Mouse (Mus musculus): ENCODE data around the gene Cmc1. TPM values are rescaled to one million over a fixed set of nuclear protein-coding genes. Genes with fewer than 3 reads are reported as not detected.

Gene Cmc1
- total RNA-seq (2021), result 10 to 100 TPM; 12.4 to 15.1 TPM

DNA sequence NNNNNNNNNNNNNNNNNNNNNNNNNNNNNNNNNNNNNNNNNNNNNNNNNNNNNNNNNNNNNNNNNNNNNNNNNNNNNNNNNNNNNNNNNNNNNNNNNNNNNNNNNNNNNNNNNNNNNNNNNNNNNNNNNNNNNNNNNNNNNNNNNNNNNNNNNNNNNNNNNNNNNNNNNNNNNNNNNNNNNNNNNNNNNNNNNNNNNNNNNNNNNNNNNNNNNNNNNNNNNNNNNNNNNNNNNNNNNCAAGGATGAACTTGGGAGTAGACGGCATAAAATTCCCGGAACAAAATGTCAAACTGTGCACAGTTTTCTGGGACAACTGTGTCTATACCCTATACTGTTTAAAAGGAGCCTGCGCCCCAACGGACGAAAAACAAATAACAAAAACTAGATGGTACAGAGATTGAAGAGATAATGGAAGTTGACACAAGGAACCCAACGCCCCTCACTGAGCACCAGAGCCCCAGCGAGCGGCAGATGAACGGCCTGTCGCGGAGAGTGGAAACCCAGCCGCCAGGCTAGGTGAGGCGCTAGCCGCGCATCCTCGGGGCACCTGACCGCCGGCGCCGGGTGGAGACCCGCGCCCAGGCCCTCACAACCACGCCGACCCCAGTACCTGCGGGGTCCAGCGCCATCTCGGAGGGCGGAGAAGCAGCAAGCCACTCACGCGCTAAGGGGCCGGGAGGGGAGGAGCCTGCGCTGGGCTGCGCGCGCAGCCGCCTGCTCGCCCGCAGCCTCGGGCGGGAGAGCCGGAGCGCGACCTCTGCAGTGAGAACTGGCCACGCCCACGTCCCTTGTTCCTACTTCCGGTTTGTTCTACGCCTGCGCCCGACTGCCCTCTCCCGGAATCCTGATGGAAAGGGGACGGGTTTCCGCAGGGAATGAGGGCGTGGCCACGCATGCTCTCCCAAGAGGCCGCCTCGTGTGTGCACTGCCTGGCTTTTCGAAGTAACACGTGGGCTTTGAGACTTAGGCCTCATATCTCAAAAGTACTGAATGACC, at the start of gene Cmc1:
TSS of gene Cmc1 (minus strand) at position 771 of the 996 bp plus-strand sequence.
- DNase-seq (ENCODE audit: low spot score in 2 of 2), result peak; percentile 93 to 97
- intact Hi-C loops (cut with DNase I), result loop anchor here (5.0 kb wide), 1 partner anchor 107 kb away; the partner anchor contains the start of gene Azi2

DNA sequence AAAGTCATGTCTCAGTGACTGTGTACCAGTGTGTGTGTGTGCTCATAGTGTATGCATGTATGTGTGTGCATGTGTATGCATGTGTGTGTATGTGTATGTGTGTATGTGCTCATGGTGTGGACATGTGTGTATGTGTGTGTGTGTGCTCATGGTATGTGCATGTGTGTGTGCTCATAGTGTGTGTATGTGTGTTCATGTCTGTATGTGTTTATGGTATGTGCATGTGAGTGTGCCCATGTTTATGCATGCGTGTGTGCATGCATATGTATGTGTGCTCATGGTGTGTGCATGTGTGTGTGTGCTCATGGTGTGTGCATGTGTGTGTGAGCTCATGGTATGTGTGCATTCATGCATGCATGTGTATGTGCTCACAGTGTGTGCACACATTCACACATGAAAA, 48.6 kb upstream of the Cmc1 start:
- intact Hi-C loops (cut with DNase I), result no loop called here
- no peak for DNase-seq (ENCODE audit: low spot score in 2 of 2)

DNA sequence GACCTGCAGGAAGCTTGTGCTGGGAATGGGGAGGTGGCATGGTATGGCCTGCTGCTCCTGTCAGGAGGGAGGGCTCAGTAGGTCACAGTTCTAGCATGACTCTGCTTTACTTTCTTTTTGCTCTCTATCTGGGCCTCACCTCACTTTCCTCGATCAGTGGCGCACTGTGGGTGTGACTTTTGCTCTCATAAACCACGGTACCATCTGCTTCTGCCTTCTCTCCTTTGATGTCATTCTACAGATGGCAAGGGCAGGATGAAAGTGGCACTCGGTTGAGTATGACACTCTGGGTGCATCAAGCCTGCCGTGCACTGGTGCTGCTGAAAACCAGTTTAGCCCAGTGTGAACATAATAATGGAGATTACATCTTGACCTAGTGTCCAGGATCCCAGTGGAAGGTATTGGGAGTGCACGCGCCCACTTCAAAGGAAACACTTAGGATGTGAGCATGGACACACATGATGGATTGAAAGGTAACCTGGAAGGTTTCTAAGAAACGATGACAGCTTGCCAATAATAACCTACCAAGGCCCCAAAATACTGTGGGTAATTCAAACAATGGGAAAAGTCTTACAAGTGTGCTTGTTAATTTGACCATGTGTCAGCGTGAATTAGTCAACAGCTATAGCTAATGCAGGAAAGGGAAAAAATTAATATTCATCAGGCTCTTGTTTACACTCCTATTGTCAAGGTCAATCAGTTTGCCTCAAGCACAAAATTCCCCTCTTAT, 46.8 kb upstream of the Cmc1 start:
- intact Hi-C loops (cut with DNase I), result no loop called here
- DNase-seq (ENCODE audit: low spot score in 2 of 2), result no peak

DNA sequence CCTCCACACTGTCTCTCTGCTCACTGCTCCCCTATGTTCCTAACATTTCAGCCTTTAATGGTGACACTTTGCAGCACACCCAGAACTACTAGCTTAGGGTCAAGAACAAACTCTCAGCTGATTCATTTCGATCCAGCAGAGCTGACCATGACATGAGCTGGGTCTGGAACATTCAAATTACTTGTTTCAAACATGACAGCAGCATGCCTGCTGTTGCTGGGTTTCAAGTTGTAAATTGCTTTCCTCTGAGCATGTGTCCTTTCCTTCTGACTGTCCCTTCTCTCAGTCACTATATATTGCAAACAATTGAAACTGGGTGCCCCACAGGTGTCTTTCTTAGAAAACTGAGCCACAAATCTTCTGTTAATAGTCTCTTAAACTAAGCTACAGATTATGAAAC, 43.3 kb upstream of the Cmc1 start:
- intact Hi-C loops (cut with DNase I), result no loop called here
- DNase-seq (ENCODE audit: low spot score in 2 of 2), result no peak

DNA sequence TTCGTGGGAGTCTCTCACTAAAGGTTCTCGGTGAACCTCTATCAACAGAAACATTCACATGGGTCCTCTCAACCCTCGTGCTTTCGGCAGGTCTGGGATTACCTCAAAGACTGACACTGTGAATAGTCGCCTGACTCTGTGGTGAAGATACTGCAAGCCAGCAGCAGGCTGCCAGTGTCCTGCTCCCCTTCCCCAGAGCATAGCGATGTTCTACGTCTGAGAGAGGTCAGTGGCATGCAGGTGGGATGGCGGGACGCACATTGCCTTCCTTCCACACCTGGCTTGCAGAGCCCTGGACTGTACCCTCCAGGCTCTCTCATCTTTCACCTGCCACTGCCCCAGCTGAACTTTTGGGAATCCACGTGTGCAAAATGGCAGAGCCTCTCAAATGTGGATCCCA, 41.3 kb upstream of the Cmc1 start:
- no peak for DNase-seq (ENCODE audit: low spot score in 2 of 2)
- intact Hi-C loops (cut with DNase I), result no loop called here

DNA sequence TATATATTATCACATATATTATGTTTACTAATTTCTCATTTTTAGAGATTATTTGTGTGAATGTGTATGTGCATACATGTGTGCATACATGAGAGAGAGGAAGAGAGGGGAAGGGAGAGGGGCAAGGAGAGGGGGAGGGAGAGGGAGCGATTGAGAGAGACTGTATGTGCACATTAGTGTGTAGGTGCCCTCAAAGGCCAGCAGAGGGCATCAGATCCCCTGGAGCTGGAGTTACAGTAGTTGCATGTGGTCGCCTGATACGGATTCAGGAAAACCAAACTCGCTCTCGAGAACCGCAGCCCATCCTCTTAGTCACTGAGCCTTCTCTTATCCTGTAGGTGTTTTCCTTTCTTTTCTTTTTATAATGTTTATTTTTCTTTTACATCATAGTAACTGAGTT, 38.4 kb upstream of the Cmc1 start:
- intact Hi-C loops (cut with DNase I), result no loop called here
- DNase-seq (ENCODE audit: low spot score in 2 of 2), result no peak

DNA sequence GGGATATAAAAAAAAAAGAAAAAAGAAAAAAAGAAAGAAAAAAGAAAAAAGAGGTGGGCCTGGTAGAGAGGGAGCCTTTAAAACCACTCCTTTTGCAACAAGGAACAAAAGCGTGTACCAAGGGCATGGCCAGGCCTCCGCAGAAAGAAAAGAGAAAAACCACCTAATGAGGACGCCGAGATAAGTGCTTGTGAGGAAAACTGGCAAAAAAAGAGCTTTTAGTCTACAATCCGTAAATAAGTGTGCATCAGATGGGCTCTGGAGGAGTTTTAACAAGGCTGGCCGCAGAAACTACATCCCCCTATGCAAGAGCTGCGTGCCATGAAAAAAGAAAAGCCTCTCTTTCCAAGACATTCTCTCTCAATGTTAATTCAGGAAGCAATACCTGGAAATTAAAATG, 37.4 kb upstream of the Cmc1 start:
- intact Hi-C loops (cut with DNase I), result no loop called here
- DNase-seq (ENCODE audit: low spot score in 2 of 2), result no peak

DNA sequence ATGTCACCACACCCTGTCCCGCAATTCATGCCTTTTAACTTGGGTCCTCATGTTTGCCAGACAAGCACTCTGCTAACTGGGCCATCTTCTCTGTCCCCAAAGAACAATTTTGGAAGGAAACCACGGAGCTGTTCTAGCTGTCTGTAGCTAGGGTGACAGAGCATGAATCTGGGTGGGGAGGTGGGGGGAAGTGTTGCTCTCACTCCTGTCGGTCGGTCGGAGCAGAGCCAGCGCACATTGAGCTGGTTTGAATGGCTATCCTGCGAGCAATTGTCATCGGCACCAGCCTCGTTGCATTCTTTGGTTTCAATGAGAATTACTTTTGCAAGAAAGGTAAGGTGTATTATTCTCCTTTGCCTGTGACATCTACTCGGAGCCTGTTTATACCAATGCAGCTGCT, 36.8 kb upstream of the Cmc1 start:
- DNase-seq (ENCODE audit: low spot score in 2 of 2), result no peak
- intact Hi-C loops (cut with DNase I), result no loop called here

DNA sequence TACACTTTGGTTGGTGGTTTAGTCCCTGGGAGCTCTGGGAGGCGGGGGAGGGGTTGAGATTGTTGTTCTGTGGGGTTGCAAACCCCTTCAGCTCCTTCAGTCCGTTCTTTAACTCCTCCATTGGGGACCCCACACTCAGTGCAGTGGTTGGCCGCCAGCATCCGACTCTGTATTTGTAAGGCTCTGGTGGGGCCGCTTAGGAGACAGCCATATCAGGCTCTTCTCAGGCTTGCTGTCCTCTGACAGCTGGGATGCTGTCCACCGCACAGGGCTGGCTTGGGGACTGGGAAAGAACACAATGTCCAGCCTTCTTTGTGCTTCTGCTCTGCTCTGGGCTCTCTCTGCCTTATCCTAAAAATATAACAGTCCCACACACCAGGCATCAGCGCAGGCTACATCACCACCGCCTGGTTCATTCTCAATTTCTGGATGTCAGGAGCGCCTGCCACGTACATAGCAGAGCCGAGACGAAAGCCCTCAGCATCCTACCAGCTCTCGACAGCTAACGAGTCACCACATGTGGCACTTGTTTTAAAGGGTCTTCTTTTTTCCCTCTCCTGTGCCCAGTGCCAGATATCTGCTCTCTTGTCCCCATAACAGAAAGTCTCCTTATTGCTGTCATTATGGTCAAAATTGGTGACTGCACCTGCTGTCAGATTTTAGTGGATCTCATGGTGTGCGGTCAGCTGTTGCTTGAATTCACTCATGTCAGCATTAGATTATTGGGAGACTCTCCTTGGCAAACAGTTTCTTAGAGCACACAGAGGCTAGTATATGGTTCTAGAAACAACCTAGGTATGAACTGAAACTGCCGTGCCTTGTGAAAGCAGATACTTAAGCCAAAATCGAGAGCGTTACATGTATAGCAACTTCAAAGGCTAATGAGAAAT, 29.4 kb upstream of the Cmc1 start:
- peak in 1 of 2 experiments; percentile 28 for DNase-seq (ENCODE audit: low spot score in 2 of 2)
- intact Hi-C loops (cut with DNase I), result no loop called here

DNA sequence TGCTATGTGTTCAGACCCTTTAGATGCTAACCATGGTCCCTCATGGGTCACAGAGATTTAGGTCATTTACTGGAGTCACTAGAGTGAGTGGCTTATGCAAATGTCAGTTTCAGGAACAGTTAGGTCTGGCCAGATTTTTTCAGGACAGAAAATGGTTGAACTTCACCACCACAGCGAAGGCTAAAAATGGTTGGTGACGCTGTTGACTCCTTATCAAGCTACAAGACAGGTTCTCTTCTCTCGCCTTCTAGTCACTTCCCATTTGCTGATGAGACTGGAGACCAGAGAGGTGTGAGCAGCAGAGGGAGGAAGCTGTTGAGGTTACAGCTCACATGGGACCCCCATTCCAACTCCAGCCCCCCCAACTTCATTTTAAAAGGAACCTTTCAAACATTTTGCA, 26.7 kb upstream of the Cmc1 start:
- intact Hi-C loops (cut with DNase I), result no loop called here

DNA sequence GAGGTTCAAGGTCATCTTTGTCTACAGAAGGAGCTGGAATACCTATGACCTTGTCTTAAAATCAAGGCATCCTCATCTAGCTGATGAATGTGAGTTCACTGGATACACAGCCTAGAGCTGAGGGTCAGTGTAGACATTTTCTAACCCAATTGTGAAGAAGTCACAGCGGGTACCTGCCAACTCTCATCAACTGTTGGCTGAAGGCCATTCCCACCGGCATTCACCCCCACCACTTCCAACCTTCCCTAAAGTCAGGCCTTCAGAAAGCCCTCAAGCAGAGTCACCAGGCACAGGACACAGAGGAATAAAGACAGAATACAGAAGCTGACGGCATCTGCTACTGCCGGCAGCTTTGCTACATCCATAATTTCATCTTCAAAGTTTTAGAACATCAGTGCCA, 25.4 kb upstream of the Cmc1 start:
- intact Hi-C loops (cut with DNase I), result no loop called here
- no peak for DNase-seq (ENCODE audit: low spot score in 2 of 2)

More for the DNA sequence above, 26.7 kb upstream of the Cmc1 start:
- DNase-seq (ENCODE audit: low spot score in 2 of 2), result no peak

DNA sequence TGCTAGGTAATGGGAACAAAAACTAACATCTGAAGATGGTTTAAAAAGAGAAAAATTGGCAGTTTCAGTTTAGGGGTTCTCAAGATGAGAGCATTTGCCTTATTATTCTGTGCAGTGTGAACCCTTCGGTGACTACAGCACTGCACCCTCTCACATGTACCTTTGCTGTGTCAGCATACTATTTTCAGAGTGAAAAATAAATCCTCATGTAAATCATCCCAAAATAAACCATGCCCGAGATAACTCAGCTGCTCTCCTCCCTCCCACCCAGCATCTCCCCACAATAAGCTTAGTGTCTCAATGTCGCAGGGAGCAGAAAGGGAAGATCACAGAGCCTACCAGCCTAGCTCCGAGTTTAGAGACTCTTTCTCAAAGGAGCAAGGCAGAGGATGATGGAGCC, 23.1 kb upstream of the Cmc1 start:
- intact Hi-C loops (cut with DNase I), result no loop called here
- no peak for DNase-seq (ENCODE audit: low spot score in 2 of 2)

DNA sequence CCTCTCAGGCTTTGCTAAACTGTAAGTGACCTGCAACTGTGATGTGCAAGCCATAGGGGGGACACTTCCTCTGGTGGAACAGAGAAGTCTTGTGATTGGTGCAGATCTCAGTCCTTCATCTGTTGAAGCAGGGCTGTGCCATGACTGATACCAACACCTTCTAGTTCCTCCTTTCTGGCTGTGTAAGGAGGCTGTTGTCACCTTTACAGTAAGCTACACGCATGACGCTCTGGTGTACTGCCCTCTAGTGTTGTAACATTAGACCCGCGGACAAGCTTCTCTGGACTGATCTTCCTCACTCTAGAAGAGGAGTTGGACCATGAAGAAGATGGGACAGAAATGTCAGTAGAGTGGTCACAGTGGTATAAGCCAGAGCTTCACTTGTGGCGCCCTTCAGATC, 18.6 kb upstream of the Cmc1 start:
- DNase-seq (ENCODE audit: low spot score in 2 of 2), result no peak
- intact Hi-C loops (cut with DNase I), result no loop called here

DNA sequence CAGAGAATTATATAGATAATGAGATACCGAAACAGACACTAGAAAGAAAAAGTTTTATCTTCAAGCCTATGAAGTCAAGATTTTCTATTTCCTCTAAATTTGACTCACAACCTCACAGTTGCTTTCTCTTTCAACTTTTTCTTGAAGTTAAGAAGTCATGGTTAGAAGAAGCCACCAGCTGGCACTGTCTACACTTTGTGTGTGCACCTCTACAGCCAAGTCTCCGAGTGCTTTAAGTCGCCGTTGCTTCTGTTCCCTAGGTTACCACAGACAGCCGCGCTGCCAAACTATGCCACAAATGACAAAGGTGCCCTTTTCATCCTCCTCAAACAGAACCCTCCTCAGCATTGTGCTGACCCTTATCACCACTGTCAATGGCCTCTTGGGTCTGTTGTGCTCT, 17.6 kb upstream of the Cmc1 start:
- no peak for DNase-seq (ENCODE audit: low spot score in 2 of 2)
- intact Hi-C loops (cut with DNase I), result no loop called here

DNA sequence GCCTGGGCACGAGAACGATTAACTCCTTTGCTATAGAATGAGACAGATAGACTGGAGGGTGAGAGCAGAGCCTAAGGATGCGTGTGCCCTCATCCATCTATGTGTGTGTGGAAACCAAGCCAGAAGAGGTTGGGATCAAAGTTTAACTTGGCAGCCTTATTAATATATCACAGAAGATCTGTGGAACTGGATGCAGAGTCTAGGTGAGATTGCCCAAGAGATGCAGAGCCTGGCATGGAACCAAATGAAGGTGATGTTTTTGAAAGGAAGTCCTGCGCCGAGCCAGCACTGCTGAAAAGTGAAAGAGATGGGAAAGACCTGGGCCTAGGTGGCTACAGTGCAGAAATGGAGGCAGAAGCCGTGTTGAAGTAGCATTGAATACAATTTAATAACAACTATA, 11.6 kb upstream of the Cmc1 start:
- intact Hi-C loops (cut with DNase I), result no loop called here
- no peak for DNase-seq (ENCODE audit: low spot score in 2 of 2)

DNA sequence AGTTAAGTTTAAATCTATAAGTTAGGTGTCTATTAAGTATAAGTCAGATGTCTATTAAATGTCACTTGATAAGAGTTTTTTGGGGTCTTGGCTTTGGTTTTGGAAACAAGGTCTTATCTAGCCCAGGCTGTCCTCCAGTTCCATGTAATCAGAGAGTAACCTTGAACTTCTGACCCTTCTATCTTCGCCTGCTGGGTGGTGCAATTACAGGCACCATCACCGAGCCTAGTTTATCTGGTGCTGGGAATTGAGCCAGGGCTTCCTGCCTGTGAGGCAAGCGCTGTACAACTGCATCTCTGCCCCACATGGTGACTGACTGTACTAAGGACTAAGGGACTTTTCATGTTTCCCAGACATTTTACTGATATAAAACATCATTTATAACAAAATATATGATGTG, 10.0 kb upstream of the Cmc1 start:
- intact Hi-C loops (cut with DNase I), result no loop called here
- DNase-seq (ENCODE audit: low spot score in 2 of 2), result no peak

DNA sequence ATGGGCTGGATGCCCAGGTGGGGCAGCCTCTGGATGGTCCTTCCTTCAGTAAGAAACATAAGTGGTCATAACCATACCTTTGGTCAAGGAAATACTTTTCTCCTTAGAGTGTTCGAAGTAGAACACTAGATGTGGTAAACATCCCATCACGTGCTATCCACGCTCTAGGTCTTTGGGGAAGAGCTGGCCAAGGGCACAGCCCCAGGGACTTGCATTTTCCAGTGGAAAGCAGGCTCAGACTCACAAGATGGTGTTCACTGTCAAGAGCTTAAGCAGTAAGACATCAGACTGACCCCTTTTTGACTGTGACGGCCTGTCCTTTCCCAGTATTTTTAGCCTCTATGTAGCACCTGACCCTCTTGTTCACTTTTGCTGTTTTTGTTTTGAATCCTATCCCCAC, 8.2 kb upstream of the Cmc1 start:
- intact Hi-C loops (cut with DNase I), result no loop called here

DNA sequence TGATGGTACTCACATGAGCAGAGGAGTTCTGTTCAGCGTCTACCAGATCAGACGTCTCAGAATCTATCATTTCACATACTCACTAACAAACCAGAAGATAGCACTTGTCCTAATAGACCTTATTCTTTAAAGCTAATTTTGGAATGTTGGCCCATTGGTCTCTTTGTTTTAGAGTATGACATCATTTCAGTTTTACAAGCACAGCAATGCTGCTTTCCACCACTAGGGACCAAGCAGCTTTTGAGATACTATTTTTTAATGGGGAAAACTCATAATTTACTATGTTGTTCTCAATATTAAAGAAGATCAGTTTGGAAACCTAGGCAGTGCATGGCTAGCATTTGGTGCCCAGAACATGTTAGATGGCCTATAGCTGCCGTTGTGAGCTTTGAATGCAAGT, 7.3 kb upstream of the Cmc1 start:
- intact Hi-C loops (cut with DNase I), result no loop called here
- no peak for DNase-seq (ENCODE audit: low spot score in 2 of 2)

More for the DNA sequence above, 8.2 kb upstream of the Cmc1 start:
- DNase-seq (ENCODE audit: low spot score in 2 of 2), result no peak

DNA sequence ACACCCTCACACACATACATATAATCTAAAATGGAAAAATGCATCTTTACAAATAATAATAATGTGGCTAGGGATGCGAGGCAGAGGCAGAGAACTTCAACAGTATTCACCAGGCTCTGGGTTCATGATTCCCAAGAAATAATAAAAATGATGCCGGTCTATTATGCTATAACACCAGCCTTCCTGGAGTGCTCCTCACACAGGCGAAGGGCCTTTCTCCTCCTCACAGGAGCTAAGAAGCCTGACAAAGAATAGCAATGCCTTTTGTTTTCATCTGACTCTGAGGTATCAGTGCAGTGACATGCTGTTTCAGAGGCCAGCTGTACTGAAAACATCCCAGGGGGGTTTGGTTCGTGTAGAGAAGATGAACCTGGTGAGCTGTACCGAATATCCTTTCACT, 4.7 kb upstream of the Cmc1 start:
- intact Hi-C loops (cut with DNase I), result loop anchor here (5.0 kb wide), 1 partner anchor 112 kb away; the partner anchor contains the start of gene Azi2
- no peak for DNase-seq (ENCODE audit: low spot score in 2 of 2)

DNA sequence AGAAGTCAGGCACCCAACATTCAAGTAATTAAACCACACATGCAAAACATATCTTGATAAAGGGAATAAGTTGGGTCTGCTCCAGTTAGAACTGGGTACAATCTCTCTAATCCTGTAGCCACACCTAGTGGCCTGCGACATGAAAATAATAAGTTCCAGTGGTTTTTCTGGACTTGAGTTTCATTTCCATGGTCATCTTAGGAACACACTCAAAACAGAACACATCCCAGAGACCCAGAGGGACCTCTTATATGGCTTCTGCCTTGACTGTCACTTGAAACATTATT, 1.2 kb upstream of the Cmc1 start:
- intact Hi-C loops (cut with DNase I), result loop anchor here (5.0 kb wide), 1 partner anchor 109 kb away; the partner anchor contains the start of gene Azi2
- no peak for DNase-seq (ENCODE audit: low spot score in 2 of 2)
